Mouse (Mus musculus) olfactory bulb, adult 2 months (tissue): ENCODE data around the gene Pan3. TPM values are rescaled to one million over a fixed set of nuclear protein-coding genes. Genes with fewer than 3 reads are reported as not detected.

Experiments used
- H3K27ac ChIP-seq: fragments of 200-500 bp; 2 replicates; pipeline ENCODE4 v1.5.1; 2012; ENCODE audit warnings: low read depth, low read length; ENCODE audit not compliant: insufficient read depth
- H3K4me1 ChIP-seq: fragments of 200-500 bp; 2 replicates; pipeline ENCODE4 v1.6.1; 2012; ENCODE audit warnings: low read length; ENCODE audit not compliant: control insufficient read depth, insufficient read depth
- H3K4me3 ChIP-seq: fragments of 200-500 bp; 2 replicates; pipeline ENCODE4 v1.5.1; 2012; ENCODE audit warnings: mild to moderate bottlenecking, low read depth, low read length, moderate library complexity; ENCODE audit not compliant: insufficient read depth
- CTCF ChIP-seq: fragments of 200-500 bp; IDR thresholded peaks from 2 replicates; pipeline ENCODE4 v1.5.1; 2012; ENCODE audit warnings: low read depth, mild to moderate bottlenecking, low read length, moderate library complexity; ENCODE audit not compliant: insufficient read depth
- POLR2A ChIP-seq: fragments of 200-500 bp; IDR thresholded peaks from 2 replicates; pipeline ENCODE4 v1.6.1; 2012; ENCODE audit warnings: mild to moderate bottlenecking, low read depth, low read length, moderate library complexity; ENCODE audit not compliant: insufficient read depth
- WGBS: fragments of 180-500 bp; shearing (Covaris S2); methylation state at CpG from one replicate; pipeline ENCODE4 v1.1.7; 2018; 5-methylcytosine and 5-hydroxymethylcytosine counted together
- polyA plus RNA-seq: library from polyadenylated mRNA; stranded (reverse); fragments of >200 nt; gene quantifications from 2 replicates; pipeline ENCODE4 v1.2.4, GENCODE M21; 2012; ENCODE audit warnings: low replicate concordance; ENCODE audit not compliant: missing spikeins, insufficient read depth, insufficient read length

Gene Pan3
- polyA plus RNA-seq, 1 experiment: not detected

- H3K27ac ChIP-seq: no peak overlapping the region
- WGBS: 82% methylated on average over 3 of the region's 3 CpGs
- TF ChIP-seq POLR2A: no peak
- no peak for TF ChIP-seq CTCF
- H3K4me3 ChIP-seq: no peak overlapping the region
- peaks cover 14% of the 10 kb centered on the region for H3K4me1 ChIP-seq
Measured at GRCm38 (mm10) chr5:147440996-147441507, 11.1 kb downstream of the Pan3 start.

- H3K4me1 ChIP-seq: peaks cover 7% of the 10 kb centered on the region
- no peak for TF ChIP-seq POLR2A
- H3K27ac ChIP-seq: no peak overlapping the region
- no peak overlapping the region for H3K4me3 ChIP-seq
- WGBS: 87% methylated on average over 1 of the region's 1 CpGs
Measured at GRCm38 (mm10) chr5:147441979-147442378, 12.0 kb downstream of the Pan3 start.

- Histone ChIP-seq H3K27ac (no peak overlapping the region), H3K4me3 (no peak overlapping the region), H3K4me1 (peaks cover 7% of the 10 kb centered on the region)
- no peak for TF ChIP-seq CTCF
- no peak for TF ChIP-seq POLR2A
- 75% methylated on average over 4 of the region's 4 CpGs for WGBS
Measured at GRCm38 (mm10) chr5:147442741-147443140, 12.8 kb downstream of the Pan3 start.

- whole genome bisulfite sequencing: 87% methylated on average over 6 of the region's 6 CpGs
- Histone ChIP-seq H3K27ac (no peak overlapping the region), H3K4me3 (no peak overlapping the region), H3K4me1 (peaks cover 4% of the 10 kb centered on the region; the same call in 1 of the 2 replicates)
- no peak for TF ChIP-seq CTCF
- TF ChIP-seq POLR2A: no peak
Measured at GRCm38 (mm10) chr5:147444298-147444697, 14.3 kb downstream of the Pan3 start.

- no peak for TF ChIP-seq POLR2A
- TF ChIP-seq CTCF: no peak
- Histone ChIP-seq H3K4me3 (no peak overlapping the region), H3K27ac (no peak overlapping the region), H3K4me1 (peaks cover 4% of the 10 kb centered on the region; the same call in 1 of the 2 replicates)
- WGBS: 93% methylated on average over 2 of the region's 2 CpGs
Measured at GRCm38 (mm10) chr5:147444757-147445156, 14.8 kb downstream of the Pan3 start.

GRCm38 (mm10) chr5:147445252-147445651, 15.3 kb downstream of the Pan3 start:
- TF ChIP-seq CTCF: no peak
- no peak for TF ChIP-seq POLR2A
- H3K27ac ChIP-seq: no peak overlapping the region; the same call in 1 of the 2 replicates
- peaks cover 4% of the 10 kb centered on the region; the same call in 1 of the 2 replicates for H3K4me1 ChIP-seq
- H3K4me3 ChIP-seq: no peak overlapping the region
- 68% methylated on average over 4 of the region's 4 CpGs for WGBS

- no peak for TF ChIP-seq POLR2A
- no peak for TF ChIP-seq CTCF
- H3K27ac ChIP-seq: no peak overlapping the region
- peaks cover 2% of the 10 kb centered on the region; the same call in 1 of the 2 replicates for H3K4me1 ChIP-seq
- no peak overlapping the region for H3K4me3 ChIP-seq
- 33% methylated on average over 4 of the region's 4 CpGs for WGBS
Measured at GRCm38 (mm10) chr5:147448526-147448925, 18.6 kb downstream of the Pan3 start.

- Histone ChIP-seq H3K4me1 (peaks cover 2% of the 10 kb centered on the region; the same call in 1 of the 2 replicates), H3K27ac (no peak overlapping the region), H3K4me3 (no peak overlapping the region)
- TF ChIP-seq POLR2A (no peak), CTCF (no peak)
- WGBS: 22% methylated on average over 4 of the region's 4 CpGs
Measured at GRCm38 (mm10) chr5:147448933-147449332, 19.0 kb downstream of the Pan3 start.

GRCm38 (mm10) chr5:147456491-147456890, 26.5 kb downstream of the Pan3 start:
- H3K4me3 ChIP-seq: no peak overlapping the region

More at GRCm38 (mm10) chr5:147456491-147456890, 26.5 kb downstream of the Pan3 start:
- peaks cover 2% of the 10 kb centered on the region; the same call in 1 of the 2 replicates for H3K4me1 ChIP-seq
- 95% methylated on average over 4 of the region's 4 CpGs for WGBS
- no peak overlapping the region for H3K27ac ChIP-seq
- TF ChIP-seq CTCF (no peak), POLR2A (no peak)
